ENCODE assay signal across 8 mouse cellular contexts in the genomic region with DNA sequence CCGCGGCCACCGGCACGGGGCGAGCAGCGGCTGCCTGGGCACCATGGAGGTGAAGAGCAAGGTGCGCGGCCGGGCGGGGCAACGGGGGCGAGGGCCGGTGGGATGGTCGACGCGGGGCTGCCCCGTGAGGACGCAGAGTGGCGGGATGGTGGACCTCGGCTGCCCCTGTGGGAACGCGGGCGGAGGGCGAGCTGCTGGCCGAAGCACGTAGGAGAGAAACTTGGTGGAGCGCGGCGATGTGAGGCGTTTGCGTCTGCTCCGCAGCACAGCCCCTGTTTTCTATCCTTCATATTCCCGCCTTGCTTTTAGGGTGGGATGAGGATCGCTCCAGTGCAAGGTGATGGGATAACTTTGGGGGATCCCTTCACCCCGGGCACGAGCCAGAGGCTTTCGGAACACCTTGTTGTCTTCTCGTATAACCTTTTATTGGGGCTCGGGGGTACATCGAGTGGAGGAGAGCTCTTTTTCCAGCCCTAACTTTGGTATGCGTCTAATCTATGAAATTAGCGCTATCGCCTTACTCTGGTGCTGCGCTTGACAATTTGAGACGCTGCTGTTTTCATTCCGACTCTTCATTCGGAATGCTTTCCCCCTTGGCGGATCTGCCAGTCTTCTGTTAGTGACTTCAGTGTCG. TPM values are rescaled to one million over a fixed set of nuclear protein-coding genes. Genes with fewer than 3 reads are reported as not detected.
DNase-seq lines count a peak whose midpoint lies in the region; ATAC-seq and TF ChIP-seq lines count a peak whose summit lies in the region.

No protein-coding gene starts in this region.

- peak overlapping the region; percentile 76 for H3K27ac ChIP-seq in kidney, adult 2 months (ENCODE audit: insufficient read depth, low read depth, low read length)
- no peak overlapping the region for H3K27ac ChIP-seq in brown adipose tissue, adult 24 weeks (replicated peaks; ENCODE audit: low read depth, low read length)
- H3K27ac ChIP-seq in hindbrain, embryonic 10.5 days, result peak overlapping the region; percentile 91
- H3K27ac ChIP-seq in midbrain, embryonic 12.5 days (replicated peaks), result peak overlapping the region; percentile 80

- H3K36me3 ChIP-seq in kidney, adult 2 months (ENCODE audit: control insufficient read depth, insufficient read depth, low read length), result no peaks in the 10 kb centered on the region
- H3K36me3 ChIP-seq in hindbrain, embryonic 10.5 days, result no peaks in the 10 kb centered on the region
- no peaks in the 10 kb centered on the region for H3K36me3 ChIP-seq in midbrain, embryonic 12.5 days

- H3K9me3 ChIP-seq in hindbrain, embryonic 10.5 days, result no peaks in the 10 kb centered on the region
- H3K9me3 ChIP-seq in midbrain, embryonic 12.5 days, result no peaks in the 10 kb centered on the region

- H3K4me2 ChIP-seq in midbrain, embryonic 12.5 days (replicated peaks), result peak overlapping the region; percentile 99

- TF ChIP-seq POLR2A in kidney, adult 2 months (IDR thresholded peaks at IDR 0.05; ENCODE audit: low read depth, low read length), result no peak

- H3K9ac ChIP-seq in midbrain, embryonic 12.5 days (replicated peaks), result peak overlapping the region; percentile 81

- WGBS in kidney, adult 2 months, result 1% methylated on average over 48 of the region's 49 CpGs
- WGBS in hindbrain, embryonic 10.5 days, result under 1% methylated on average over 49 of the region's 49 CpGs
- under 1% methylated on average over 43 of the region's 49 CpGs for WGBS in midbrain, embryonic 12.5 days

- no peak; the same call in 1 of the 2 replicates for ATAC-seq in midbrain, embryonic 12.5 days (ENCODE audit: low FRiP score, low read depth)

- no peak for TF ChIP-seq CTCF in kidney, adult 2 months (conservative IDR thresholded peaks at IDR 0.05; ENCODE audit: insufficient read depth, insufficient read length, low read depth, low read length)

- H3K4me1 ChIP-seq in kidney, adult 2 months (ENCODE audit: control insufficient read depth, insufficient read depth, low read length), result peaks cover 41% of the 10 kb centered on the region
- no peaks in the 10 kb centered on the region for H3K4me1 ChIP-seq in brown adipose tissue, adult 24 weeks (ENCODE audit: control insufficient read depth, insufficient read depth, insufficient read length, low read length)
- H3K4me1 ChIP-seq in hindbrain, embryonic 10.5 days (replicated peaks), result peaks cover 29% of the 10 kb centered on the region
- H3K4me1 ChIP-seq in midbrain, embryonic 12.5 days, result peaks cover 17% of the 10 kb centered on the region

- H3K4me3 ChIP-seq in kidney, adult 2 months (ENCODE audit: insufficient read depth, low read depth, low read length), result peak overlapping the region; percentile 71
- peak overlapping the region; percentile 72 for H3K4me3 ChIP-seq in brown adipose tissue, adult 24 weeks (ENCODE audit: insufficient read depth, low read depth, low read length)
- peak overlapping the region; percentile 85 for H3K4me3 ChIP-seq in hindbrain, embryonic 10.5 days
- peak overlapping the region; percentile 88 for H3K4me3 ChIP-seq in midbrain, embryonic 12.5 days

- H3K27me3 ChIP-seq in kidney, adult 2 months (replicated peaks; ENCODE audit: control insufficient read depth, insufficient read depth, low read length), result no peaks in the 10 kb centered on the region
- peaks cover 41% of the 10 kb centered on the region for H3K27me3 ChIP-seq in hindbrain, embryonic 10.5 days (ENCODE audit: insufficient read depth, poor library complexity, severe bottlenecking)
- H3K27me3 ChIP-seq in midbrain, embryonic 12.5 days, result peaks cover 21% of the 10 kb centered on the region

- no peak for DNase-seq in kidney, adult 2 months
- no peak for DNase-seq in kidney, postnatal 25 days
- DNase-seq in 416B (ENCODE audit: low read depth), result peak; percentile 23
- DNase-seq in hindbrain, embryonic 10.5 days (ENCODE audit: low spot score), result peak; percentile 61
- DNase-seq in testis, postnatal 10 days (ENCODE audit: low spot score), result peak; percentile 66
- no peak for DNase-seq in adrenal gland, adult 2 months

RNA-seq across cellular contexts. Expression of gene Pard6b, which starts 0.6 kb away (rescaled TPM):
- polyA plus RNA-seq in kidney, adult 2 months (2012; rRNA removed), result 41.0 and 44.4 TPM in 2 replicates
- polyA plus RNA-seq in brown adipose tissue, adult 24 weeks (2012; ENCODE audit: insufficient read depth, insufficient read length, missing spikeins), result not detected in 2 replicates
- polyA plus RNA-seq in hindbrain, embryonic 10.5 days (2016; fragmentation: Nextera tagmentation; extraction: Ambion mirVana), result 6.2 and 8.1 TPM in 2 replicates
- 8.6 and 11.4 TPM in 2 replicates for polyA plus RNA-seq in midbrain, embryonic 12.5 days (2016; fragmentation: Nextera tagmentation; extraction: Ambion mirVana)
- 1 to 10 TPM in 1 of 2 experiments, under 1 TPM in 1; 0.92 to 1.9 TPM for total RNA-seq in adrenal gland, adult 2 months (2021)
- polyA plus RNA-seq in adrenal gland, adult 2 months (2012; rRNA removed), result 1.3 and 2.1 TPM in 2 replicates

Comparison
In these comparisons a context has a peak if more than half of its experiments do, and no peak if none do; other contexts are left out.
1. DNase-seq: peak in 416B (single experiment), hindbrain, embryonic 10.5 days (single experiment) and testis, postnatal 10 days (single experiment); none in kidney, adult 2 months (single experiment), kidney, postnatal 25 days (0 of 2) and adrenal gland, adult 2 months (single experiment).
2. Peak in every context shown above with its lines, with median percentiles within 50 percentile points of each other: H3K4me3 ChIP-seq.